Mouse (Mus musculus): ENCODE data around the gene Ceacam18.

GRCm38 (mm10) chr7:43671809-43672580 is 37.5 kb downstream of the Ceacam18 start, which contains the start of gene Ctu1:
- no peak for TF ChIP-seq CTCF (IDR thresholded peaks at IDR 0.05; ENCODE audit: extremely low read depth, insufficient read depth, low read length)
- peak; percentile 74 for TF ChIP-seq POLR2A (IDR thresholded peaks at IDR 0.05; ENCODE audit: extremely low read depth, insufficient read depth, low read length)
